Mouse (Mus musculus): ENCODE data around the gene Mast4.

DNA sequence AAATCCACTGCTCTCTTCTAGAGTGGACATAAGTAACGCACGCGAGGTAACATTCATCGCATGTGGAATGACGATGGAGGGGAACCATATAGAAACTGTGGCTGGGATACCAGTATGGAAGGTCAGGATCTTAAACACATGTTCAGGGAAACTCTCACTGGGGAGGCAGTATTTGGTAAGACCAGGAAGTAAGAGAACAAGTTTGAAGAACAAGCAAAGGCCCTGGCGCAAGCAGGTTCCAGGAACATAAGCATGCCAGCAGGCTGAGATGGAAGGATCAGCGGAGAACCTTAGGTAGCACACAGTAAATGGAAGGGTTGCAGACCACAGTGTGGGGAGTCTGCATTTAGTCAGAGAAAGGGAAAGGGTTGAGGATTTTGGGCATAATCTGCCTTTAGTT, 473.6 kb downstream of the Mast4 start:
- TF ChIP-seq POLR2A (IDR thresholded peaks at IDR 0.05; ENCODE audit: low read depth, low read length), result no peak
- TF ChIP-seq CTCF (IDR thresholded peaks at IDR 0.05; ENCODE audit: extremely low read depth, insufficient read depth, insufficient read length, insufficient replicate concordance), result no peak

All from spleen, adult 2 months (tissue).